Mouse (Mus musculus) heart, adult 2 months (tissue): ENCODE measurements around the gene Tia1. TPM values are rescaled to one million over a fixed set of nuclear protein-coding genes. Genes with fewer than 3 reads are reported as not detected.

Source experiments
- DNase-seq, 2 experiments: peaks; one replicate each; pipeline ENCODE4 v3.0.0; 2021
- H3K27ac ChIP-seq: fragments of 200-600 bp; 2 replicates; pipeline ENCODE4 v1.8.1; 2022
- H3K27me3 ChIP-seq: fragments of 200-500 bp; 2 replicates; pipeline ENCODE4 v1.6.1; 2012; ENCODE audit warnings: mild to moderate bottlenecking, low read length, inconsistent platforms, mixed read lengths; ENCODE audit not compliant: control insufficient read depth, insufficient read depth
- H3K36me3 ChIP-seq: fragments of 200-500 bp; 2 replicates; pipeline ENCODE4 v1.6.1; 2012; ENCODE audit warnings: low read length, inconsistent platforms; ENCODE audit not compliant: control insufficient read depth, insufficient read depth
- H3K4me1 ChIP-seq: fragments of 200-500 bp; 2 replicates; pipeline ENCODE4 v1.6.1; 2011; ENCODE audit warnings: low read length; ENCODE audit not compliant: control insufficient read depth, insufficient read depth
- H3K4me3 ChIP-seq: fragments of 200-600 bp; 2 replicates; pipeline ENCODE4 v1.8.1; 2022
- H3K79me2 ChIP-seq: fragments of 200-500 bp; replicated peaks from 2 replicates; pipeline ENCODE4 v1.6.1; 2012; ENCODE audit warnings: mild to moderate bottlenecking, inconsistent platforms, low read length, moderate library complexity, mixed read lengths; ENCODE audit not compliant: control insufficient read depth, insufficient read depth
- H3K9ac ChIP-seq: fragments of 200-500 bp; 2 replicates; pipeline ENCODE4 v1.6.1; 2012; ENCODE audit warnings: low read depth, mild to moderate bottlenecking, control low read depth, inconsistent platforms, low read length, mixed read lengths
- CTCF ChIP-seq: fragments of 200-600 bp; IDR thresholded peaks from 2 replicates; pipeline ENCODE4 v1.8.1; 2022; ENCODE audit warnings: antibody characterized with exemption, mild to moderate bottlenecking, moderate library complexity
- EP300 ChIP-seq: fragments of 200-500 bp; IDR thresholded peaks from 2 replicates; pipeline ENCODE4 v1.6.1; 2011; ENCODE audit warnings: low read depth, low read length, control low read depth; ENCODE audit not compliant: insufficient read depth
- POLR2A ChIP-seq: fragments of 200-500 bp; IDR thresholded peaks from 2 replicates; pipeline ENCODE4 v1.6.1; 2011; ENCODE audit warnings: mild to moderate bottlenecking, low read depth, low read length, control low read depth; ENCODE audit not compliant: insufficient read depth
- WGBS: fragments of 180-500 bp; shearing (Covaris S2); methylation state at CpG from one replicate; pipeline ENCODE4 v1.1.7; 2018; 5-methylcytosine and 5-hydroxymethylcytosine counted together
- intact Hi-C: fragments of 180-260 bp; cut with DNase I; formaldehyde crosslinking; loops from one replicate; pipeline ENCODE4 v1.15.1; 2025
- polyA plus RNA-seq: library from polyadenylated mRNA; depleted of rRNA; stranded (reverse); fragments of >200 nt; gene quantifications from 2 replicates; pipeline ENCODE4 v1.2.3, GENCODE M21; 2012
- total RNA-seq, 2 experiments: library from RNA; stranded (reverse); gene quantifications; 2 replicates each; pipeline ENCODE4 v1.2.3; 2021

Tia1 gene
- total and polyA plus RNA-seq, 3 experiments = 13.1 to 23.7 (median 22.4) TPM

DNA sequence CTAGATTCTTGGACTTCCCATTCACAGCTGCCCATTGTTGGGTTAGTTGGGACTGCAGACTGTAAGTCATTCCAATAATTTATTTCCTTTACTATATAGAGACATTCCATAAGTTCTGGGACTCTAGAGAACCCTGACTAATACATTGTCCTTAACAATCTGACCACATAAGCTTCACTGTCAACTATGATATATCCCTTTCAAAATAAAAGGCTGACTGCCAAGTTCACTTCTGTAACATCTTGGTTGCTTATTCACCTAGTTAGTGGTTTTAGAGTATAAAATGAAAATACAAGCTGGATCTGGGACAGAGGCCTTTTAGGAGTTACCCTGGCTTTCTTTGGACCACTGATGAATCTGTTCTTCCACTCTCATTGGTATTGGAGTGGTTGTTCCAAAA is 21.5 kb upstream of the Tia1 start:
- no peaks in the 10 kb centered on the region for H3K4me1 ChIP-seq
- intact Hi-C loops = no loop called here
- TF ChIP-seq EP300 = no peak
- TF ChIP-seq CTCF = no peak

GRCm38 (mm10) chr6:86383370-86383769 is 20.6 kb upstream of the Tia1 start:
- 44% methylated on average over 16 of the region's 16 CpGs for WGBS
- no peaks in the 10 kb centered on the region for H3K36me3 ChIP-seq
- intact Hi-C loops = no loop called here
- no peaks in the 10 kb centered on the region for H3K79me2 ChIP-seq
- no peak overlapping the region for H3K9ac ChIP-seq
- H3K4me1 ChIP-seq = no peaks in the 10 kb centered on the region
- TF ChIP-seq EP300 = no peak
- no peak for TF ChIP-seq CTCF
- no peak for TF ChIP-seq POLR2A
- H3K27me3 ChIP-seq = no peaks in the 10 kb centered on the region
- H3K27ac ChIP-seq = no peak overlapping the region
- DNase-seq = no peak
- no peak overlapping the region for H3K4me3 ChIP-seq

More for the DNA sequence above, 21.5 kb upstream of the Tia1 start:
- H3K4me3 ChIP-seq = no peak overlapping the region
- no peak for DNase-seq
- H3K9ac ChIP-seq = no peak overlapping the region
- H3K27me3 ChIP-seq = no peaks in the 10 kb centered on the region
- no peaks in the 10 kb centered on the region for H3K36me3 ChIP-seq
- no peak overlapping the region for H3K27ac ChIP-seq
- H3K79me2 ChIP-seq = no peaks in the 10 kb centered on the region

GRCm38 (mm10) chr6:86384692-86385091 is 19.3 kb upstream of the Tia1 start:
- Histone ChIP-seq H3K27me3 (no peaks in the 10 kb centered on the region), H3K4me3 (no peak overlapping the region), H3K27ac (no peak overlapping the region), H3K36me3 (no peaks in the 10 kb centered on the region), H3K79me2 (no peaks in the 10 kb centered on the region), H3K4me1 (no peaks in the 10 kb centered on the region), H3K9ac (no peak overlapping the region)
- WGBS = 56% methylated on average over 4 of the region's 4 CpGs
- intact Hi-C loops = no loop called here
- no peak for DNase-seq
- TF ChIP-seq EP300 (no peak), POLR2A (no peak), CTCF (no peak)

GRCm38 (mm10) chr6:86385362-86386104 is 18.5 kb upstream of the Tia1 start:
- DNase-seq = no peak
- no peak overlapping the region for H3K4me3 ChIP-seq
- no peaks in the 10 kb centered on the region for H3K4me1 ChIP-seq
- H3K36me3 ChIP-seq = no peaks in the 10 kb centered on the region
- H3K27me3 ChIP-seq = no peaks in the 10 kb centered on the region
- H3K27ac ChIP-seq = no peak overlapping the region
- 86% methylated on average over 5 of the region's 5 CpGs for WGBS
- intact Hi-C loops = no loop called here
- H3K79me2 ChIP-seq = no peaks in the 10 kb centered on the region
- H3K9ac ChIP-seq = no peak overlapping the region
- no peak for TF ChIP-seq EP300
- TF ChIP-seq CTCF = no peak
- TF ChIP-seq POLR2A = no peak

DNA sequence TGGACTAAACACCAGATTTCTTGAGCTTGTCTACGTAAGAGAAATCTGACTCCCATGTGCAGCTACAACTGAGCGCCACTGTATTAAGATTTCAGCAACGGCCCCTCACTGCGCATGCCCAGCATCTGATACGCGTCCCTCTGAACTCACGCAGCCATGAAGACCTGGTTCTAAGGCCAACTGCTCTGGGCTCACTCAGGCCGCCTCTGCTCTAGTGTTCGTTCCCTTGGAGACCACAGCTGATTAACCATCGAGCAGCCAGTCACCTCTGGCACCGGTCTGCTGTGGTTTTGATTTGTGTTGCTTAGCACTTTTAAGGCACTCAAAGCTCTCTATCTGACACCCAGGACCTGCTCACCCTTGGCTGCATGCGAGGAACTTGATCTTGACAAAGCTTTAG is 16.7 kb upstream of the Tia1 start:
- 82% methylated on average over 12 of the region's 12 CpGs for WGBS
- H3K27me3 ChIP-seq = no peaks in the 10 kb centered on the region
- no peak overlapping the region for H3K27ac ChIP-seq
- TF ChIP-seq CTCF (no peak), POLR2A (no peak), EP300 (no peak)
- no peaks in the 10 kb centered on the region for H3K36me3 ChIP-seq
- DNase-seq = no peak
- H3K79me2 ChIP-seq = no peaks in the 10 kb centered on the region
- no peaks in the 10 kb centered on the region for H3K4me1 ChIP-seq
- H3K9ac ChIP-seq = no peak overlapping the region
- no peak overlapping the region for H3K4me3 ChIP-seq
- intact Hi-C loops = no loop called here

GRCm38 (mm10) chr6:86388461-86388860 is 15.6 kb upstream of the Tia1 start:
- Histone ChIP-seq H3K9ac (no peak overlapping the region), H3K4me1 (no peaks in the 10 kb centered on the region), H3K36me3 (no peaks in the 10 kb centered on the region), H3K27me3 (no peaks in the 10 kb centered on the region), H3K79me2 (no peaks in the 10 kb centered on the region), H3K27ac (no peak overlapping the region), H3K4me3 (no peak overlapping the region)
- TF ChIP-seq POLR2A = no peak
- TF ChIP-seq CTCF = no peak
- TF ChIP-seq EP300 = no peak
- 61% methylated on average over 18 of the region's 18 CpGs for WGBS
- intact Hi-C loops = no loop called here
- no peak for DNase-seq
